Mouse (Mus musculus) forebrain, embryonic 16.5 days (tissue): ENCODE measurements at regions not wholly inside any gene's neighbourhood (a gene's known extent, or its start where the extent isn't known, plus 50 kb on each side); places are given as distances from the start of the nearest gene placed in this dataset.

Source experiments
- ATAC-seq: fragments of 200-750 bp; cut with Nextera tagmentation; 2 replicates; pipeline ENCODE4 v1.8.0; 2017; ENCODE audit warnings: mild to moderate bottlenecking, moderate library complexity
- H3K27ac ChIP-seq: fragments of 300-500 bp; sonication (generic); 2 replicates; pipeline ENCODE4 v1.5.1; 2014; ENCODE audit warnings: low read length, control low read depth
- H3K27me3 ChIP-seq: fragments of 300-500 bp; sonication (generic); replicated peaks from 2 replicates; pipeline ENCODE4 v1.6.1; 2014; ENCODE audit warnings: low read length; ENCODE audit not compliant: control insufficient read depth, insufficient read depth
- H3K36me3 ChIP-seq: fragments of 300-500 bp; sonication (generic); 2 replicates; pipeline ENCODE4 v1.6.1; 2014; ENCODE audit not compliant: control insufficient read depth, insufficient read depth
- H3K4me1 ChIP-seq: fragments of 300-500 bp; sonication (generic); replicated peaks from 2 replicates; pipeline ENCODE4 v1.6.1; 2014; ENCODE audit warnings: low read length; ENCODE audit not compliant: control insufficient read depth, insufficient read depth
- H3K4me2 ChIP-seq: fragments of 300-500 bp; sonication (generic); 2 replicates; pipeline ENCODE4 v1.6.1; 2014; ENCODE audit warnings: mild to moderate bottlenecking, low read length, control low read depth
- H3K4me3 ChIP-seq: fragments of 300-500 bp; sonication (generic); replicated peaks from 2 replicates; pipeline ENCODE4 v1.5.1; 2014; ENCODE audit warnings: mild to moderate bottlenecking, low read length, control low read depth
- H3K9ac ChIP-seq: fragments of 300-500 bp; sonication (generic); replicated peaks from 2 replicates; pipeline ENCODE4 v1.6.1; 2014; ENCODE audit warnings: low read depth, low read length, control low read depth
- H3K9me3 ChIP-seq: fragments of 300-500 bp; sonication (generic); 2 replicates; pipeline ENCODE4 v1.6.1; 2016; ENCODE audit warnings: low read length; ENCODE audit not compliant: control insufficient read depth
- WGBS: fragments of 180-500 bp; shearing (Covaris S2); extraction: QIAGEN DNeasy Blood & Tissue Kit; methylation state at CpG from one replicate; pipeline ENCODE4 v1.1.7; 2014; 5-methylcytosine and 5-hydroxymethylcytosine counted together

- Histone ChIP-seq H3K27ac (no peak overlapping the region), H3K27me3 (no peaks in the 10 kb centered on the region), H3K4me3 (no peak overlapping the region), H3K9ac (no peak overlapping the region), H3K9me3 (no peaks in the 10 kb centered on the region), H3K36me3 (no peaks in the 10 kb centered on the region), H3K4me1 (no peaks in the 10 kb centered on the region), H3K4me2 (no peak overlapping the region)
- WGBS: 26% methylated on average over 8 of the region's 8 CpGs
- no peak for ATAC-seq
Observed at GRCm38 (mm10) chr8:44785161-44785560, 150.1 kb upstream of the Fat1 start.

GRCm38 (mm10) chr8:44786740-44787139 lies 148.5 kb upstream of the Fat1 start:
- ATAC-seq: no peak
- Histone ChIP-seq H3K4me3 (no peak overlapping the region), H3K9ac (no peak overlapping the region), H3K4me2 (no peak overlapping the region), H3K36me3 (no peaks in the 10 kb centered on the region), H3K9me3 (no peaks in the 10 kb centered on the region), H3K27me3 (no peaks in the 10 kb centered on the region), H3K27ac (no peak overlapping the region), H3K4me1 (no peaks in the 10 kb centered on the region)
- 93% methylated on average over 5 of the region's 5 CpGs for WGBS

GRCm38 (mm10) chr8:44788290-44788689 lies 147.0 kb upstream of the Fat1 start:
- ATAC-seq: no peak
- no peak overlapping the region for H3K9ac ChIP-seq
- no peak overlapping the region for H3K27ac ChIP-seq
- 81% methylated on average over 3 of the region's 3 CpGs for WGBS
- H3K4me3 ChIP-seq: no peak overlapping the region
- H3K27me3 ChIP-seq: no peaks in the 10 kb centered on the region
- H3K9me3 ChIP-seq: no peaks in the 10 kb centered on the region
- no peak overlapping the region for H3K4me2 ChIP-seq
- H3K4me1 ChIP-seq: no peaks in the 10 kb centered on the region
- H3K36me3 ChIP-seq: no peaks in the 10 kb centered on the region

- Histone ChIP-seq H3K4me3 (no peak overlapping the region), H3K27me3 (no peaks in the 10 kb centered on the region), H3K27ac (no peak overlapping the region), H3K9me3 (no peaks in the 10 kb centered on the region), H3K9ac (no peak overlapping the region), H3K36me3 (no peaks in the 10 kb centered on the region), H3K4me1 (no peaks in the 10 kb centered on the region), H3K4me2 (no peak overlapping the region)
- no peak for ATAC-seq
- 73% methylated on average over 3 of the region's 3 CpGs for WGBS
Observed at GRCm38 (mm10) chr8:44799513-44799912, 135.7 kb upstream of the Fat1 start.

GRCm38 (mm10) chr8:44800827-44801273 lies 134.4 kb upstream of the Fat1 start:
- no peak overlapping the region for H3K4me2 ChIP-seq
- no peaks in the 10 kb centered on the region for H3K9me3 ChIP-seq
- no peak overlapping the region for H3K27ac ChIP-seq
- H3K4me3 ChIP-seq: no peak overlapping the region
- no peak for ATAC-seq
- H3K27me3 ChIP-seq: no peaks in the 10 kb centered on the region
- H3K4me1 ChIP-seq: no peaks in the 10 kb centered on the region
- WGBS: 80% methylated on average over 6 of the region's 6 CpGs
- H3K36me3 ChIP-seq: no peaks in the 10 kb centered on the region
- no peak overlapping the region for H3K9ac ChIP-seq

GRCm38 (mm10) chr8:44801604-44802206 lies 133.5 kb upstream of the Fat1 start:
- Histone ChIP-seq H3K9me3 (no peaks in the 10 kb centered on the region), H3K9ac (no peak overlapping the region), H3K4me3 (no peak overlapping the region), H3K36me3 (no peaks in the 10 kb centered on the region), H3K4me2 (no peak overlapping the region), H3K4me1 (no peaks in the 10 kb centered on the region), H3K27ac (no peak overlapping the region), H3K27me3 (no peaks in the 10 kb centered on the region)
- ATAC-seq: no peak
- 63% methylated on average over 6 of the region's 6 CpGs for WGBS

- no peak overlapping the region for H3K9ac ChIP-seq
- H3K27ac ChIP-seq: no peak overlapping the region
- no peaks in the 10 kb centered on the region for H3K9me3 ChIP-seq
- no peak overlapping the region for H3K4me2 ChIP-seq
- no peak overlapping the region for H3K4me3 ChIP-seq
- no peaks in the 10 kb centered on the region for H3K4me1 ChIP-seq
- H3K27me3 ChIP-seq: no peaks in the 10 kb centered on the region
- ATAC-seq: no peak
- 50% methylated on average over 5 of the region's 5 CpGs for whole genome bisulfite sequencing
- H3K36me3 ChIP-seq: no peaks in the 10 kb centered on the region
Observed at GRCm38 (mm10) chr8:44802331-44802730, 132.9 kb upstream of the Fat1 start.

GRCm38 (mm10) chr8:44804414-44805178 lies 130.7 kb upstream of the Fat1 start:
- Histone ChIP-seq H3K27ac (no peak overlapping the region), H3K36me3 (no peaks in the 10 kb centered on the region), H3K9me3 (no peaks in the 10 kb centered on the region), H3K4me1 (no peaks in the 10 kb centered on the region), H3K27me3 (no peaks in the 10 kb centered on the region), H3K4me2 (no peak overlapping the region), H3K4me3 (no peak overlapping the region), H3K9ac (no peak overlapping the region)
- ATAC-seq: no peak
- 23% methylated on average over 14 of the region's 14 CpGs for WGBS

- H3K9ac ChIP-seq: no peak overlapping the region
- no peaks in the 10 kb centered on the region for H3K27me3 ChIP-seq
- no peak overlapping the region for H3K27ac ChIP-seq
- H3K4me3 ChIP-seq: no peak overlapping the region
- H3K4me2 ChIP-seq: no peak overlapping the region
- H3K9me3 ChIP-seq: no peaks in the 10 kb centered on the region
- H3K36me3 ChIP-seq: no peaks in the 10 kb centered on the region
- WGBS: 74% methylated on average over 11 of the region's 11 CpGs
- H3K4me1 ChIP-seq: no peaks in the 10 kb centered on the region
- ATAC-seq: no peak
Observed at GRCm38 (mm10) chr8:44805179-44805815, 129.9 kb upstream of the Fat1 start.
